Mouse (Mus musculus) kidney, postnatal 0 days (tissue): ENCODE results near the gene Cyth1. TPM values are rescaled to one million over a fixed set of nuclear protein-coding genes. Genes with fewer than 3 reads are reported as not detected.

Experiments used
- ATAC-seq: fragments of 200-750 bp; cut with Nextera tagmentation; replicated peaks from 2 replicates; pipeline ENCODE4 v1.8.0; 2017; ENCODE audit warnings: low read depth, moderate number of reproducible peaks, moderate TSS enrichment, moderate library complexity; ENCODE audit not compliant: low FRiP score
- DNase-seq: peaks from one replicate; pipeline ENCODE4 v3.0.0-alpha.2; 2016; ENCODE audit warnings: low spot score
- H3K27ac ChIP-seq: fragments of 300-500 bp; sonication (generic); 2 replicates; pipeline ENCODE4 v1.5.1; 2014; ENCODE audit warnings: mild to moderate bottlenecking
- H3K27me3 ChIP-seq: fragments of 300-500 bp; sonication (generic); 2 replicates; pipeline ENCODE4 v1.6.1; 2014; ENCODE audit warnings: low read length, mixed read lengths; ENCODE audit not compliant: insufficient read depth
- H3K36me3 ChIP-seq: fragments of 300-500 bp; sonication (generic); 2 replicates; pipeline ENCODE4 v1.6.1; 2014; ENCODE audit warnings: low read length, mixed read lengths; ENCODE audit not compliant: insufficient read depth
- H3K4me1 ChIP-seq: fragments of 300-500 bp; sonication (generic); replicated peaks from 2 replicates; pipeline ENCODE4 v1.6.1; 2014; ENCODE audit warnings: antibody characterized with exemption, low read length, mixed read lengths; ENCODE audit not compliant: insufficient read depth
- H3K4me2 ChIP-seq: fragments of 300-500 bp; sonication (generic); 2 replicates; pipeline ENCODE4 v1.6.1; 2014; ENCODE audit warnings: mild to moderate bottlenecking, low read length, moderate library complexity, mixed read lengths
- H3K4me3 ChIP-seq: fragments of 300-500 bp; sonication (generic); replicated peaks from 2 replicates; pipeline ENCODE4 v1.5.1; 2014; ENCODE audit warnings: low read depth, low read length
- H3K9ac ChIP-seq: fragments of 300-500 bp; sonication (generic); 2 replicates; pipeline ENCODE4 v1.6.1; 2014; ENCODE audit warnings: low read depth, low read length
- H3K9me3 ChIP-seq: fragments of 300-500 bp; sonication (generic); replicated peaks from 2 replicates; pipeline ENCODE4 v1.6.1; 2016; ENCODE audit warnings: low read length, inconsistent platforms, mixed read lengths
- CTCF ChIP-seq: IDR thresholded peaks from 2 replicates; pipeline ENCODE4 v1.5.1; 2016; ENCODE audit warnings: antibody characterized with exemption, low read depth, mild to moderate bottlenecking, moderate library complexity
- WGBS: fragments of 180-500 bp; shearing (Covaris S2); extraction: QIAGEN DNeasy Blood & Tissue Kit; methylation state at CpG from one replicate; pipeline ENCODE4 v1.1.7; 2014; 5-methylcytosine and 5-hydroxymethylcytosine counted together
- polyA plus RNA-seq: library from polyadenylated mRNA; unstranded; fragments of >200 nt; fragmentation: Nextera tagmentation; extraction: Ambion mirVana; gene quantifications from 2 replicates; pipeline ENCODE4 v1.2.1, GENCODE M21; 2015

Gene Cyth1
- polyA plus RNA-seq, 1 experiment from 2014 or later, result 17.3 TPM

DNA sequence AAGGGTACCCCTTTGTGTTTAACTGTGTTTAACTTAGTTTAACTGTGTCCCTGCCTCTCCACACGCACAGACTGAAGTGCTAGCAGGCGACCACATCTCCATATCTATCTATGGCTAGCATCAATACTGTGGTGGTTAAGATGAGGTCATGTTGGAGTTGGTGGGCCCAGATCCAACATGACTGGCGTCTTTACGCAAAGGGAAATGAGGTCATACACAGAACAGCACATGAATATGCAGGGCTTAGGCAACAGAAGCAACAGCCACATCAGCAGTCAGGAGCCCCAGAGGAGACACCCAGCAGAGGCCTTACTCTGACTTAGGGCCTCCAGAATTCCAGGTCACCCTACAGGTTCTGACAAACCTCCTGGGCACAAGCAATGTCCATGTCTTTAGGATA is 95.4 kb downstream of the Cyth1 start:
- no peak for TF ChIP-seq CTCF
- Histone ChIP-seq H3K36me3 (no peaks in the 10 kb centered on the region), H3K4me3 (no peak overlapping the region), H3K9ac (no peak overlapping the region), H3K27me3 (no peaks in the 10 kb centered on the region), H3K27ac (no peak overlapping the region), H3K9me3 (no peaks in the 10 kb centered on the region), H3K4me2 (no peak overlapping the region), H3K4me1 (0 out of 2 replicates have a peak, but pooled peaks cover 6% of the 10 kb centered on the region)
- WGBS, result 71% methylated on average over 4 of the region's 4 CpGs
- DNase-seq, result no peak
- ATAC-seq, result no peak

DNA sequence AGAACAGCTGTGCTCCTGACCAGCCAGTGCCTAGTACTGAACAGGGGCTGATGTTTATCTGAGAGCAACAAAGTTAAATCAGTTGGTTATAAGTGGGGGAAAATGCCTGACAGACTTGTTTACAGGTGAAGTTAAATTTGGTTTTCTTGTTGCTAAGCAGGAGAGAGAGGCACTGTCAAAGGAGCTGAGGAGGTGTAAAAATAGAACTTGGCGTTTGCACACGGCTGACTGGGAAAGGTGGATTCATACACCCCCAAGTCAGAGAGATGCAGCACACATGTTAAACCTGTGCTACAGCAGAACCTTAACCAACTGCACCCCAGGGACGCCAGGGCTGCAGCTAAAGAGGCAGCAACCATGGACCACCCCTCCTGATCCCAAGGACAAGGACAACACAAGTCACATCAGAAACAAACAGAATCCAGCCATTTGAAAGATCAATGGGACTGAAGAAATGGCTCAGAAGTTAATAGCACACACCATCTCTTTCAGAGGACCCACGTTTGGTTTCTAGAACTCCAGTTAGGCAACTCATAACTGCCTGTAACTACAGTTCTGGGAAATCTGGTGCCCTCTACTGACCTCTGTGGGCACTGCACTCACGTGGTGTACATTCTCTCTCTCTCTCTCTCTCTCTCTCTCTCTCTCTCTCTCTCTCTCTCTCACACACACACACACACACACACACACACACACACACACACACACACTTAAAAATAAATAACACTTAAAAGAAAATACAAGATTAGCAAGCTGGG is 96.8 kb downstream of the Cyth1 start:
- Histone ChIP-seq H3K36me3 (no peaks in the 10 kb centered on the region), H3K4me3 (no peak overlapping the region), H3K4me1 (no peaks in the 10 kb centered on the region), H3K4me2 (no peak overlapping the region), H3K9me3 (no peaks in the 10 kb centered on the region), H3K9ac (no peak overlapping the region), H3K27me3 (no peaks in the 10 kb centered on the region), H3K27ac (no peak overlapping the region)
- no peak for ATAC-seq
- no peak for DNase-seq
- WGBS, result 88% methylated on average over 5 of the region's 5 CpGs
- no peak for TF ChIP-seq CTCF

DNA sequence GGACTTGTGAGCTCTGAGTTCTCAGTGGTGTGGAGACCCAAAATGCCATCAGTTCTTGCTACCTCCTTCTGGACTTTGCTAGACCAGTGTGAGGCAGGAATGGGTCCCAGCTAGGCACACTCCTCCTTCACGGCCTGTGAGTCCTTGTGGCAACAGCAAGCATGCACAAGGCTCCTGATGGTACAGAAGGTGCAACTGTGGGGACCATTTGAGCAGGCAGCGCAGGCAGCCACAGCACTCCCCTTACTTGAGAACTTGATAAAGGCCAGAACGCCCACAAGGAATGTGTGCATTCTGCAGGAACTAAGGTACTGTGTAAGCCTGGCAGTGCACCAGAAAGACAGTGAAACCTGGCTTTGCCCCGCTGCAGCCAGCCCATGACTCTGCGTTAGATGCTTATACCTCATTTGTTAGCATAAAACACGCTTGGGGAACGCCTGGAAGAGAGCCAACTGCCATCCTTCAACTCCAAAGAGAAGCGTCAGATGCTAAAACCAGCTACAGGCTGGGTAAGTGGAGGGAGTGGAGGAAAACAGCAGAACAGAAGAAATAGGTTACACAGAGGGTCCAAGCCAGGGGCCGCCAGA is 98.2 kb downstream of the Cyth1 start:
- no peak overlapping the region for H3K27ac ChIP-seq
- H3K36me3 ChIP-seq, result no peaks in the 10 kb centered on the region
- 0 out of 2 replicates have a peak, but pooled peaks cover 4% of the 10 kb centered on the region for H3K4me1 ChIP-seq
- no peaks in the 10 kb centered on the region for H3K27me3 ChIP-seq
- DNase-seq, result no peak
- no peak overlapping the region for H3K4me2 ChIP-seq
- H3K9ac ChIP-seq, result no peak overlapping the region
- TF ChIP-seq CTCF, result no peak
- 0 out of 2 replicates have a peak, but pooled peaks have one; percentile 15 for ATAC-seq
- H3K4me3 ChIP-seq, result no peak overlapping the region
- H3K9me3 ChIP-seq, result no peaks in the 10 kb centered on the region
- 47% methylated on average over 9 of the region's 9 CpGs for WGBS

DNA sequence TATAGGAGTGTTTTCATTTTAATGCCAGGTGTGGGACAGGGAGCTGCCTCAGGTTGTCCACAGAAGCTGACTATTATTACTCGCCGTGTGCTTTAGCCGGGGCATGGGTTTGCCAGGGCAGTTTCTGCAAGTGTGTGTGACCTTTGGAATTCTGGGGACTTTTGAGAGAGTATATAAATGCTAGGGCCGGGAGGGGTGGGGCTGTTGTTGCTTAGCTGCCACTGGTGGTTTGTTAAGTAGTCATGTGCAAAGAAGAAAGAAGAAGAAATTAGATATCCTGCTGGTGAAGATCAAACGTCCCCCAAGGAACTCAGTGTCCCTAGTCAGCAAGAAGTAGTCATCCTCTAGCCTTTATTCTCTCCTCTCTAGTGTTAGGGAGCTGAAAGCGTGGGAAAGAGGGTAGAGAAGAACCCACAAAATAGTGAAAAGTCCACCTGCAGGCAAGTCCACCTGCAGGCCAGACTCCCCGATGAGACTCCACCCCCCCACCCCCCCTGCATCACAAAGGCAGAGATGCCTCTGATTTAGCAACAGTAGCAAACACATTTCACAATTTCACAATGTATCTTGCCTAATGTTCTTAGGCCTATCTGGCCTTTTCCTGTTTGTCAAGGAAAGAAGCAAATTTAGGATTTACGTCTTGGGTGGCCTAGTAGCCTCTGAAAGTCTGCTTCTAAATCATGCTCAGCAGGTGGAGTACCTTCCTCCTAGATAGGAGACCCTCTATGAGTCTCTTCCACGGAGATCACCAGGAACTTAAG is 100.3 kb downstream of the Cyth1 start:
- Histone ChIP-seq H3K4me3 (no peak overlapping the region), H3K27me3 (no peaks in the 10 kb centered on the region), H3K4me2 (no peak overlapping the region), H3K9ac (no peak overlapping the region), H3K4me1 (0 out of 2 replicates have a peak, but pooled peaks cover 4% of the 10 kb centered on the region), H3K36me3 (no peaks in the 10 kb centered on the region), H3K27ac (no peak overlapping the region), H3K9me3 (no peaks in the 10 kb centered on the region)
- 58% methylated on average over 9 of the region's 9 CpGs for WGBS
- ATAC-seq (no peak), DNase-seq (no peak)
- TF ChIP-seq CTCF, result no peak

- H3K27me3 ChIP-seq, result no peaks in the 10 kb centered on the region
- 97% methylated on average over 10 of the region's 10 CpGs for WGBS
- peak overlapping the region; percentile 56; the same call in 1 of the 2 replicates for H3K27ac ChIP-seq
- no peak for ATAC-seq
- no peaks in the 10 kb centered on the region for H3K36me3 ChIP-seq
- 0 out of 2 replicates have a peak, but pooled peaks cover 4% of the 10 kb centered on the region for H3K4me1 ChIP-seq
- no peaks in the 10 kb centered on the region for H3K9me3 ChIP-seq
- no peak for TF ChIP-seq CTCF
- no peak overlapping the region for H3K4me3 ChIP-seq
- no peak overlapping the region for H3K9ac ChIP-seq
- H3K4me2 ChIP-seq, result no peak overlapping the region; the same call in 1 of the 2 replicates
- DNase-seq, result no peak
These were observed 101.9 kb downstream of the Cyth1 start for GRCm38 (mm10) chr11:118146446-118146845.

DNA sequence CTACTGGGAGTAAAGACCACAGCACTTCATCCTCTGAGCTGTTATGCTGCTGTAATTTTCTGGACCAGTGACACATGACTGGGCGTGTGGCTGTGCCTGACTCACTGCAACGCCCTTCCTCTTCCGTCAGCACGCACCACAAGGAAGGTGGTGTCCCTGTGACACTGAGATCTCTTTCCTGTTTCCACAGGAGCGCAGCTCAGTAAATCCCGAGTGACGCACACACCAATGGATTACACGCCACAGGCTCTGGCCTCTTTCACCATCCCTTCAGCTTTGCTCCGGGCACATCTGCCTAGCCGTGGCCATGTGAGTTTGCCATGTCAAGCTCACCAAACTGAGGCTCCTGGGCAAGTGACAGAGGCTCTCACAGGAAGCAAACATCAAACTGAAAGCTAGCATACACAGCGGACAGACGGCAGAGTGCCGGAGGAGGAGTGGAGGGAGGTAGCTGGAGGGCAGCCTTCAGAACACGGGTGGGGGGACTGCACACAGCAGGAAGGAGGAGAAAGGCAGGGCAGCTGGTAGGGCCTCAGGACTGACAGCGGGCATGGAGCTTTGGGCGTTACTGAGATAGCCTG is 102.5 kb downstream of the Cyth1 start:
- ATAC-seq, result no peak; the same call in 1 of the 2 replicates
- no peaks in the 10 kb centered on the region for H3K9me3 ChIP-seq
- no peak for DNase-seq
- no peaks in the 10 kb centered on the region for H3K27me3 ChIP-seq
- 43% methylated on average over 16 of the region's 16 CpGs for WGBS
- H3K4me1 ChIP-seq, result 0 out of 2 replicates have a peak, but pooled peaks cover 4% of the 10 kb centered on the region
- 0 out of 2 replicates have a peak overlapping the region, but pooled peaks have one; percentile 10 for H3K9ac ChIP-seq
- H3K27ac ChIP-seq, result peak overlapping the region; percentile 56; the same call in 1 of the 2 replicates
- H3K4me2 ChIP-seq, result peak overlapping the region; percentile 19; the same call in 1 of the 2 replicates
- H3K36me3 ChIP-seq, result no peaks in the 10 kb centered on the region
- no peak overlapping the region for H3K4me3 ChIP-seq
- TF ChIP-seq CTCF, result no peak
